Mouse (Mus musculus) lung, postnatal 0 days (tissue): Measurements from ENCODE around the gene Pgbd1. TPM values are rescaled to one million over a fixed set of nuclear protein-coding genes. Genes with fewer than 3 reads are reported as not detected.
A peak's percentile ranks its signal among the peaks of the same experiment; 100 is the strongest.

Source experiments
- ATAC-seq: fragments of 200-750 bp; cut with Nextera tagmentation; 2 replicates; pipeline ENCODE4 v1.8.0; 2017; ENCODE audit warnings: moderate library complexity
- DNase-seq: peaks from one replicate; pipeline ENCODE4 v3.0.0-alpha.2; 2016; ENCODE audit warnings: low spot score
- H3K27ac ChIP-seq: fragments of 300-500 bp; sonication (generic); 2 replicates; pipeline ENCODE4 v1.5.1; 2014; ENCODE audit warnings: antibody characterized with exemption, mild to moderate bottlenecking, low read length, mixed read lengths
- H3K27me3 ChIP-seq: fragments of 300-500 bp; sonication (generic); replicated peaks from 2 replicates; pipeline ENCODE4 v1.6.1; 2014; ENCODE audit warnings: low read length, mixed read lengths; ENCODE audit not compliant: insufficient read depth
- H3K36me3 ChIP-seq: fragments of 300-500 bp; sonication (generic); 2 replicates; pipeline ENCODE4 v1.6.1; 2014; ENCODE audit warnings: low read length, mixed read lengths; ENCODE audit not compliant: insufficient read depth
- H3K4me1 ChIP-seq: fragments of 300-500 bp; sonication (generic); 2 replicates; pipeline ENCODE4 v1.6.1; 2014; ENCODE audit warnings: antibody characterized with exemption, low read depth, low read length, mixed read lengths; ENCODE audit not compliant: insufficient read depth
- H3K4me2 ChIP-seq: fragments of 300-500 bp; sonication (generic); replicated peaks from 2 replicates; pipeline ENCODE4 v1.6.1; 2014; ENCODE audit warnings: low read depth, mild to moderate bottlenecking, low read length, moderate library complexity, mixed read lengths
- H3K4me3 ChIP-seq: fragments of 300-500 bp; sonication (generic); 2 replicates; pipeline ENCODE4 v1.5.1; 2014; ENCODE audit warnings: low read depth, low read length
- H3K9ac ChIP-seq: fragments of 300-500 bp; sonication (generic); replicated peaks from 2 replicates; pipeline ENCODE4 v1.6.1; 2014; ENCODE audit warnings: low read depth, mild to moderate bottlenecking
- H3K9me3 ChIP-seq: fragments of 300-500 bp; sonication (generic); 2 replicates; pipeline ENCODE4 v1.6.1; 2016; ENCODE audit warnings: low read length, mixed read lengths
- CTCF ChIP-seq: IDR thresholded peaks from 2 replicates; pipeline ENCODE4 v1.5.1; 2016; ENCODE audit warnings: antibody characterized with exemption, mild to moderate bottlenecking
- EP300 ChIP-seq: IDR thresholded peaks from 2 replicates; pipeline ENCODE4 v1.6.1; 2016; ENCODE audit warnings: antibody characterized with exemption, mild to moderate bottlenecking, control low read depth
- WGBS: fragments of 180-500 bp; shearing (Covaris S2); extraction: QIAGEN DNeasy Blood & Tissue Kit; methylation state at CpG from one replicate; pipeline ENCODE4 v1.1.7; 2014; 5-methylcytosine and 5-hydroxymethylcytosine counted together
- polyA plus RNA-seq: library from polyadenylated mRNA; unstranded; fragments of >200 nt; fragmentation: Nextera tagmentation; extraction: Ambion mirVana; gene quantifications from 2 replicates; pipeline ENCODE4 v1.2.1, GENCODE M21; 2015

Gene Pgbd1
- polyA plus RNA-seq, 1 experiment from 2014 or later, result 0.87 TPM

DNA sequence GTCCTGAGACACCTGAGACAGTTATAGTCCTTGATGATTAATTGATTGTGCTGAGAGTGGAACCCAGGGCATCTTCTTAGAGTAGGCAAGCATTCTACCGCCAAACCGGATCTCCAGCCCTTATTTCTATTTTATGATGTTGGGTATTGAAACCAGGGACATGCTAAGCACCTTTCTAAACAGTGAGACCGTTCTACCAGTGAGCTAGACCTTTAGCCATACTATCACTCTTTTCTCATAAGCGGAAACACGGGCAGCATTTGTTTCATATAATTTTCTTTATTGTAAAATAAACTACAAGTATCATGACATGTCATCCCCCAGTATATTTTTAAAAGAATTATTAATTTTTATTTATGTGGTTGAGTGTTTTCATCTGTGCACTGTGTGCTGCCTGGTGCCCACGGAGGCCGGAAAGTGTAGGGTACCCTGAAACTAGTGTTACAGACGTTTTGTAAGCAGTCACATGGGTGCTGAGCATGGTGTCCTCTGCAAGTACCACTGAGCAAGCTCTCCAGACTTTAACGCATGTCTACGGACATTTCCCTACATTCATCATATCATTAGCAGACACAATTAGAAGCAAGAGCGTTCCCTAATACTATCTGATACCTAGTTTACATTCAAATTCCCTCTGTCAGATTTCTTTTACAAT, 31.9 kb downstream of the Pgbd1 start:
- Histone ChIP-seq H3K4me3 (peak overlapping the region; percentile 50), H3K4me1 (peaks cover 2% of the 10 kb centered on the region; the same call in 1 of the 2 replicates), H3K36me3 (no peaks in the 10 kb centered on the region), H3K9ac (no peak overlapping the region), H3K4me2 (peak overlapping the region; percentile 71), H3K27me3 (no peaks in the 10 kb centered on the region), H3K27ac (peak overlapping the region; percentile 88; the same call in 1 of the 2 replicates), H3K9me3 (no peaks in the 10 kb centered on the region)
- no peak for DNase-seq
- 53% methylated on average over 11 of the region's 11 CpGs for WGBS
- no peak for ATAC-seq
- no peak for TF ChIP-seq CTCF
- TF ChIP-seq EP300, result no peak

DNA sequence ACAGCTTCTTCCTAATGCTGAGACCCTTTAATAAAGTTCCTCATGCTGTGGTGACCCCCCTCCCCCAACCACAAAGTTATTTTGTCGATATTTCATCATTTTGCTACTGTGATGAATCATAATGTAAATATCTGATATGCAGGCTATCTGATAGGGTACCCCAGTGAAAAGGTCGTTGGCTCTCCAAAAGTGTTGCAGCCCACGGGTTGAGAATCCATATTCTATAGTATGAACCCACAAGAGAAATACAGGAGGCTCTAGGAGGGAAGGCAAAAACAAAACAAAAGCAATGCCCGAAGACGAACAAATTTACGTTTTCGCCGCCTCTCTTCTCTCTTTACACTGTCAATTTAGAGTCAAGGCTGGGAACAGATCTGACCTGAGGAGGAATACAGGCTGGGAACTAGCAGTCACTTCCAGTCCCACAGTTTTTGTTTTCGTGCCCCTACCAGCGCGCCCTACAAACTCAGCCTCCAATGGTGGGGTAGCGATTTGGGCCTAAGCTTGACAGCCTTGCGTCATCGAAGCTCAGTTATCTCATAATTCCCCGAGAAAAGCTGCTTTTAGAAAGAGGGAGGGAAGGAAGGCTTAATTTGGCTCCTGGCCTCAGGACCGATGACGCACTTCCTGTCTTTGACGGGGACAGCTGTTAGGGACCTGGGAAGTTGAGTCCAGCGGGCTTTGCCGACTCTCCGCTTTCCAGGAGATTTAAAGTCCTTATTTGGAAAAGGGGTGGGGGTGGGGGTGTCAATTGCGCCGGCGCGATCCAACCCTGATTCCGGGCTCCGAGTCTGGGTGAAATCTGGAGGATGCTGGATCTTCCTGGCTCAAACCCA, 32.7 kb downstream of the Pgbd1 start:
- ATAC-seq (peak; percentile 99), DNase-seq (peak; percentile 97)
- Histone ChIP-seq H3K4me1 (peaks cover 2% of the 10 kb centered on the region; the same call in 1 of the 2 replicates), H3K27me3 (no peaks in the 10 kb centered on the region), H3K9me3 (no peaks in the 10 kb centered on the region), H3K4me2 (peak overlapping the region; percentile 71), H3K27ac (peak overlapping the region; percentile 88), H3K36me3 (no peaks in the 10 kb centered on the region), H3K9ac (peak overlapping the region; percentile 69), H3K4me3 (peak overlapping the region; percentile 50)
- TF ChIP-seq CTCF (no peak), EP300 (peak; percentile 63)
- 3% methylated on average over 27 of the region's 27 CpGs for WGBS

DNA sequence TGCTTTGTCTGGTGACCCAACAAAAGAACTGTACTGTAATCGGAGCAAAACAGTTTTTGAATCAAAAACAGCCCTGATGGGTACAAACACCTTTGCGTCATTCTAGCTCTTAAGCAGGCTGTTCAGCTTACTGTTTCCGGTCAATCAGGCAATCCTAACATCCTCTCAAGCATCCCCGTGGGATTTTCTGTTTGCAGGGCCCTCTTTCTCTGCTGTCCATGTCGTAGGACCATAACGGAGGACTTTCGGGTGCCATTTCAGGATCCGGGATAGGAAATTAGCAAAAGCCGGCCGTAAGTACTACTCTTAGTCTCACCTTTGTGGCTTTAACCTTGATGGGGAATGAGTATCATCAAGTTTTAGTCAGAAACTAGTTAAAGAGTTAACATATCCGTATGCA, 33.5 kb downstream of the Pgbd1 start:
- no peaks in the 10 kb centered on the region for H3K9me3 ChIP-seq
- peak overlapping the region; percentile 71 for H3K4me2 ChIP-seq
- H3K27me3 ChIP-seq, result no peaks in the 10 kb centered on the region
- H3K27ac ChIP-seq, result 0 out of 2 replicates have a peak overlapping the region, but pooled peaks have one; percentile 88
- H3K36me3 ChIP-seq, result no peaks in the 10 kb centered on the region
- TF ChIP-seq EP300 (no peak), CTCF (no peak)
- H3K4me1 ChIP-seq, result peaks cover 2% of the 10 kb centered on the region; the same call in 1 of the 2 replicates
- DNase-seq, result no peak
- no peak for ATAC-seq
- H3K9ac ChIP-seq, result peak overlapping the region; percentile 69; the same call in 1 of the 2 replicates
- WGBS, result 79% methylated on average over 11 of the region's 11 CpGs
- no peak overlapping the region for H3K4me3 ChIP-seq

DNA sequence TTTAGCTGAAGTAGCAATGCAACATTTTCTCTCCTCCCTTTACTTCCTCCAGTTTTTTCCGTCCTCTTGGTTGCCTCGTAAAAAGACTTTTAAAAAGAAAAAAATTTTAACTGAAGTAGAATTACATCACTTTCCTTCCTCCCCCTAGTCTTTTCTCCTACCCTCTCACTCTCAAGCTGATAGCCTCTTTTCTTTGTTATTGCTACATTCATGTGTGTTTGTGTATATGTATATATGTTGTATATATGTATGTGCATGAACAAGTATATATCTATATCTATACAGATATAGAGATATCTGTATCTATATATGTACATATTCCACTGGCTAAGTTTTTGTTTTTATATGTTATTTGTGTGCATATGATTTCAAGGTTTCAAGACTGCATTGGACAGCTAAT, 38.0 kb downstream of the Pgbd1 start:
- Histone ChIP-seq H3K4me1 (peaks cover 5% of the 10 kb centered on the region; the same call in 1 of the 2 replicates), H3K9me3 (no peaks in the 10 kb centered on the region), H3K27ac (peak overlapping the region; percentile 83; the same call in 1 of the 2 replicates), H3K9ac (no peak overlapping the region), H3K36me3 (no peaks in the 10 kb centered on the region), H3K27me3 (no peaks in the 10 kb centered on the region), H3K4me3 (peak overlapping the region; percentile 76), H3K4me2 (peak overlapping the region; percentile 67)
- ATAC-seq (peak; percentile 39), DNase-seq (no peak)
- TF ChIP-seq CTCF (no peak), EP300 (no peak)
- WGBS, result 0% methylated on average over 2 of the region's 2 CpGs

DNA sequence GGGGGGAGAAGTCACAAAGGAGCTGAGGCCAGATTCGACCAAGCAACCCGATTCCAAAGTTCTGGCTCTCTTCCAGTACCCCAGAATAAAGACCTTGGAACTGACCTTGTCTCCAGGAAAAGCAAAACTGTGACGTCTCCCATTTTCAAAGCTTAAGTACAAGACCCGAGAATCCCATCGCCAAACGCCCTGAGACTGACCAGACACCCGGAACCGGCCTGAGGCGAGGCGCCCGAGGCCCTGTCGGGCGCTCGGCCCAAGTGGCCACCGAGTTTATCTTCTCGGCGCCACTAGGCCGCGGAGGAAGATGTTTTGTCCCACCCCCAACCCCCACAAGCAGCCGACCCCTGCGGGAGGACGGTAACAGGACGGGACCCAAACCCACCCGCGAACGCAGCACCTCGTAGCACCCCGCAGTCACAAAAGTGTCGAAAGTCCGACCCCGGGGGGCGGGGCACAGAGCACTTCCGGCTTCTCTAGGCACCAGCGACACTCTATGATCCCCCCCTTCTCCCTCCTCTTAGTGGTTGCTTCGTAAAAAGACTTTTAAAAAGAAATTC, 38.5 kb downstream of the Pgbd1 start, which contains the start of gene Zkscan3:
Gene Zkscan3, minus strand, starts transcription at position 469 of the 560 bp plus-strand sequence.
- Histone ChIP-seq H3K9ac (peak within 1 kb of the TSS; percentile 76), H3K36me3 (no peaks in the 10 kb centered on the region), H3K9me3 (no peaks in the 10 kb centered on the region), H3K4me2 (peak within 1 kb of the TSS; percentile 67), H3K27ac (peak within 1 kb of the TSS; percentile 83), H3K4me1 (peaks cover 5% of the 10 kb centered on the region; the same call in 1 of the 2 replicates), H3K4me3 (peak within 1 kb of the TSS; percentile 76), H3K27me3 (no peaks in the 10 kb centered on the region)
- WGBS, result under 1% methylated on average over 35 of the region's 35 CpGs
- DNase-seq (peak; percentile 93), ATAC-seq (peak; percentile 96)
- TF ChIP-seq EP300 (no peak), CTCF (no peak)
